Mouse (Mus musculus): ENCODE measurements at regions not wholly inside any gene's neighbourhood (a gene's known extent, or its start where the extent isn't known, plus 50 kb on each side); places are given as distances from the start of the nearest gene placed in this dataset.
A peak's percentile ranks its signal among the peaks of the same experiment; 100 is the strongest.

DNA sequence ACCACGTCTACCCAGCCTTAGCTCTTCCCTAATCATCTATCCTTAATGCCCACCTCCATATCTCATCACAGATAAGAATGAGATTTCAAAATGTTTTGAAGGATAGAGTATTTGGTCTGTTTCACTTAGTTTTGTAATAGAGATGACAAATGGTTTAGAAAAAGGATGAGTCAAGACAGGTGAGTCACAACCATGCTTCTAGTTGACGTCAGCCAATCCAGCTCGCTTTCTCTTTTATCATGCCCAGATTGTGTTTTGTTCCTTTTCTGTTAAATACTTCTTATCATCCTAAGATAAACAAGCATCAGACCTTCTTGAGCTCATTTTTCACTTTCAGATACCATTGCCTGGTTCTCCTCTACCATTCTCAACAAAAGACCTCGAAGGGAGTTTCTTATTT, 125.4 kb upstream of the Fndc3a start:
- Histone ChIP-seq H3K27me3 (ENCODE audit: insufficient read depth, low read length) (no peaks in the 10 kb centered on the region), H3K4me3 (ENCODE audit: low read length) (no peak overlapping the region), H3K9ac (replicated peaks; ENCODE audit: low read length) (no peak overlapping the region), H3K4me1 (ENCODE audit: insufficient read depth, low read length) (no peaks in the 10 kb centered on the region), H3K27ac (ENCODE audit: low read length) (no peak overlapping the region), H3K9me3 (ENCODE audit: low read length) (no peaks in the 10 kb centered on the region), H3K36me3 (ENCODE audit: insufficient read depth, low read length) (no peaks in the 10 kb centered on the region), H3K4me2 (replicated peaks; ENCODE audit: low read depth, low read length) (no peak overlapping the region)
- WGBS, result 90% methylated on average over 4 of the region's 4 CpGs
- ATAC-seq (ENCODE audit: low FRiP score, low TSS enrichment), result no peak

DNA sequence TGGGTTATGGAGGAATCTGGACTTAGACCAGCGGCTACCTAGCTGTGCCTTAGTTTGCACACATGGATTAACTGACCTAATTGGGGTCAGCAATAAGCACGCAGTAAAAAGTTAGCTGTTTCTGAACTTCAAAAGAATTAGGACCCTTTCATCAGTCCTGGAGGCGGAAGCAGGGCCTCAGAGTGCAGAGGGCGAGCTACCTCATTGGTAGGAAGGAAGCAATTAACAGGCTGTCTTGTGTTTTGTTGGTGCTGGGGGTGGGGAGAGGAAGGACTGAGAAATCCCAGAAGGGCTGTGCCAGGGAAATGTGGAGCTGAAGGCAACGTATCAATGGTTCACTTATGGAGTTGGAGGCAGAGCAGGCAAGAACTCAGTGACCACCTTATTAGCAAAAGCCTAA, 119.5 kb upstream of the Fndc3a start:
- Histone ChIP-seq H3K4me1 (ENCODE audit: insufficient read depth, low read length) (peaks cover 8% of the 10 kb centered on the region; the same call in 1 of the 2 replicates), H3K27ac (ENCODE audit: low read length) (peak overlapping the region; percentile 35; the same call in 1 of the 2 replicates), H3K27me3 (ENCODE audit: insufficient read depth, low read length) (no peaks in the 10 kb centered on the region), H3K9ac (replicated peaks; ENCODE audit: low read length) (no peak overlapping the region), H3K36me3 (ENCODE audit: insufficient read depth, low read length) (no peaks in the 10 kb centered on the region), H3K4me3 (ENCODE audit: low read length) (no peak overlapping the region), H3K9me3 (ENCODE audit: low read length) (no peaks in the 10 kb centered on the region), H3K4me2 (replicated peaks; ENCODE audit: low read depth, low read length) (no peak overlapping the region)
- peak; percentile 90 for ATAC-seq (ENCODE audit: low FRiP score, low TSS enrichment)
- 18% methylated on average over 5 of the region's 5 CpGs for WGBS

DNA sequence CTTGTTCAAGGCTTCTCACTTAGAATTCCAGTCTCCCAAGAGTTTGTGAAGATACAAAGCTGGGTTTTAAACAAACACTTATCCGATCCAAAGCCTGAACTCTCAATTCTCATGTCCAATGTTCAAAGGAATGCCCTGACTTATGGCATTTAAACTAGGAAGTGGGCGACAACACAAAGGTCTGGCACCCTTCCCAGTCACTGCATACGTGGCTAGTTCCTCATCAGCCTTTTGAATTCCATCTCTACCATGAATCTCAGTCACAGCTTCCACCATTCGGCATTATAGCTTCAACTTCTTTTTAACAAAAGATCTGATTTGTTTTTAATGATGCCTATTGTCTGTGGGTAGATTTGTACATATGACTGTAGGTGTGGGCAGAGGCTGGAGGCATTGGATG, 115.7 kb upstream of the Fndc3a start:
- Histone ChIP-seq H3K4me1 (ENCODE audit: insufficient read depth, low read length) (peaks cover 8% of the 10 kb centered on the region; the same call in 1 of the 2 replicates), H3K36me3 (ENCODE audit: insufficient read depth, low read length) (no peaks in the 10 kb centered on the region), H3K27ac (ENCODE audit: low read length) (no peak overlapping the region), H3K27me3 (ENCODE audit: insufficient read depth, low read length) (no peaks in the 10 kb centered on the region), H3K9me3 (ENCODE audit: low read length) (no peaks in the 10 kb centered on the region), H3K9ac (replicated peaks; ENCODE audit: low read length) (no peak overlapping the region), H3K4me2 (replicated peaks; ENCODE audit: low read depth, low read length) (no peak overlapping the region), H3K4me3 (ENCODE audit: low read length) (no peak overlapping the region)
- ATAC-seq (ENCODE audit: low FRiP score, low TSS enrichment), result no peak
- WGBS, result 48% methylated on average over 4 of the region's 4 CpGs

DNA sequence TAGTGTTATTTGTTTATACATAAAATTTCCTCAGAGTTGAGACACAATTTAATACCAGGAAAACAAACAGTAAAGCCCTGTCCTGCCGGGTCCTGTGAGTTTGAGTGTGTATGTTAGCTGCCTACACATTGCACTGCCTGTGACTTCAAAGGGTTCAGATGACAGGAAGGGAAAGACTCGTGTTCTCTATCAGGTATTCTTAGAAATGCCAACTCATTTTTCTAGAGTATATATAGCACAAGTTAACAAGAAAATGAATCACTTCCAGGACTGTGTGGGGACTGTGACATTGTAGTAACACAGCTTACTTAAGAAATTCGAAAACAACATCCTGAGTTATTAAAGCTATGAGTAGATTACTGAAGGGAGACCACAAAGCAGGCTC, 112.4 kb upstream of the Fndc3a start:
- H3K36me3 ChIP-seq (ENCODE audit: insufficient read depth, low read length), result no peaks in the 10 kb centered on the region
- no peak overlapping the region for H3K4me2 ChIP-seq (replicated peaks; ENCODE audit: low read depth, low read length)
- H3K27me3 ChIP-seq (ENCODE audit: insufficient read depth, low read length), result no peaks in the 10 kb centered on the region
- H3K4me3 ChIP-seq (ENCODE audit: low read length), result no peak overlapping the region
- no peak overlapping the region for H3K27ac ChIP-seq (ENCODE audit: low read length)
- H3K4me1 ChIP-seq (ENCODE audit: insufficient read depth, low read length), result no peaks in the 10 kb centered on the region
- H3K9me3 ChIP-seq (ENCODE audit: low read length), result no peaks in the 10 kb centered on the region
- WGBS, result 26% methylated on average over 3 of the region's 3 CpGs
- no peak for ATAC-seq (ENCODE audit: low FRiP score, low TSS enrichment)
- no peak overlapping the region for H3K9ac ChIP-seq (replicated peaks; ENCODE audit: low read length)

DNA sequence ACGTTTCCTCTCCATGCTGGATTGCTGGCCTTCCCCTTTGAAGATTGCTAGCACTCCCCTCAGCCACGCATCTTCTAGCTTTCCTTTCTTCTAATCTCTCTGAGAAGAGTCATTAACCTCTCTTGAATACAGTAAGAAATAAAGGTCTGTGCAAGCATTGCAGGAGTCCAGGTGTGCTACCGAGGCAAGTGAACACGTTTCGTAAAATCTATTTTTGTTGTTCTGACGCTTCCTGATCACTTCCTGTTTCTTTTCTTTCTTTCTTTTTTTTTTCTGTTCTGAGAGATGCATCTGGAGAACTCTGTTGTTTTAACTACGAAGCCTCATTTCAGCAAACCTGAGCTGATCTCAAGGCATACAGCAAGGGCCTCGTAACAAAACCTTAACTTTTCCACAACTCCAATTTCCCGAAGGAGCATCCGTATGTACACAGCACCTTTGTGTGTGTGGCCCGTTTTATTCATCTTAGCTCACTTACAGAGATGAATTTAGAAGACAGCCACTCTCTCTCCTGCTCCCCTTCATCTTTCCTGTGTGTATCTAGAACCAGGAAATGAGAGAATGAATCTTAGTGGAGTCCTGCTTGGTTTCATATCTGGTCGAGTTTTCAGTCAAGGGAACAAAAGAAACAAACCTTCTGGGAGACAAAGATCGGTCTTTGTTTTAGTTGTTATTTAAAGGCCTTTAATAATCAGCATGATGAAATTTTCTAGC, 111.9 kb upstream of the Fndc3a start:
- H3K9ac ChIP-seq (replicated peaks; ENCODE audit: low read length), result no peak overlapping the region
- H3K36me3 ChIP-seq (ENCODE audit: insufficient read depth, low read length), result no peaks in the 10 kb centered on the region
- H3K27me3 ChIP-seq (ENCODE audit: insufficient read depth, low read length), result no peaks in the 10 kb centered on the region
- whole genome bisulfite sequencing, result 69% methylated on average over 13 of the region's 13 CpGs
- H3K4me1 ChIP-seq (ENCODE audit: insufficient read depth, low read length), result no peaks in the 10 kb centered on the region
- H3K4me2 ChIP-seq (replicated peaks; ENCODE audit: low read depth, low read length), result no peak overlapping the region
- H3K4me3 ChIP-seq (ENCODE audit: low read length), result no peak overlapping the region
- no peak for ATAC-seq (ENCODE audit: low FRiP score, low TSS enrichment)
- H3K9me3 ChIP-seq (ENCODE audit: low read length), result no peaks in the 10 kb centered on the region
- no peak overlapping the region for H3K27ac ChIP-seq (ENCODE audit: low read length)

DNA sequence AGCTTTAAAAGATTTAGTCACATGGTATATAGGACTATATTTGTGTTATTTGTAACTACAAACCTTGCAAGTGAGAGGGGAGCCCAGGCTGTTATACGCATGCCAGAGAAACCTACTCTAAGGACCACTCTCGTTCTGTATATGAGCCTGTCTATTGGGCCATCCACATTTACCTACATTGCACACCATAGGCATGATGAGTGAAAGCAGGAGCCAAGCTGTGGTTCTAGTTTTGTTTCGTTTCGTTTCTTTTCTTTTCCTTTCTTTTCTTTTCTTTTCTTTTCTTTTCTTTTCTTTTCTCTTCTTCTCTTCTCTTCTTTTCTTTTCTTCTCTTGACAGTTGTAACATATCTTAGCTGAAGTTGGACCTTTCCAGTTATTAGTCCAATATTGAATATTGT, 109.2 kb upstream of the Fndc3a start:
- 94% methylated on average over 4 of the region's 4 CpGs for WGBS

DNA sequence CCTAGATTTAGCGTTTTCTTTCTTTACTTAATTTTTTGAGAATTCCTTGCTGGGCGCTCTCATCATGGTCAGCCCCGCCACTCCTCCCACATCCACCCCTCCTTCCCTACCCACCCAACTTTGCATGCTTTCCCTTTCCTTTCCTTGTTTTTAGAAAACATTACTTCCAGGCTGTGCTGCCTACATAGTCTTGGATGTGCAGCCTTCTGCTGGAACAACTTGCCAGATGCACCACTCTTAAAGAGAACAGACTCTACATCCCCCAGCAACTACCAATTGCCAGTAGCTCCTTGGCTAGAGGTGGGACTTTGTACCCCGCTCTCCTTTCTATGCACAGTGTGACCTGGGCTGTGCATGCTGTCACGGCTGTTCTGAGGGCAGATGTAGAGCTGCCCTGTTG, 108.0 kb upstream of the Fndc3a start:
- WGBS, result 90% methylated on average over 5 of the region's 5 CpGs
- H3K27me3 ChIP-seq (ENCODE audit: insufficient read depth, low read length), result no peaks in the 10 kb centered on the region
- no peak overlapping the region for H3K27ac ChIP-seq (ENCODE audit: low read length)
- no peak overlapping the region for H3K4me2 ChIP-seq (replicated peaks; ENCODE audit: low read depth, low read length)
- H3K9me3 ChIP-seq (ENCODE audit: low read length), result no peaks in the 10 kb centered on the region
- H3K9ac ChIP-seq (replicated peaks; ENCODE audit: low read length), result no peak overlapping the region
- ATAC-seq (ENCODE audit: low FRiP score, low TSS enrichment), result no peak
- no peaks in the 10 kb centered on the region for H3K4me1 ChIP-seq (ENCODE audit: insufficient read depth, low read length)
- H3K4me3 ChIP-seq (ENCODE audit: low read length), result no peak overlapping the region
- no peaks in the 10 kb centered on the region for H3K36me3 ChIP-seq (ENCODE audit: insufficient read depth, low read length)

More for the DNA sequence above, 109.2 kb upstream of the Fndc3a start:
- Histone ChIP-seq H3K4me3 (ENCODE audit: low read length) (no peak overlapping the region), H3K27me3 (ENCODE audit: insufficient read depth, low read length) (no peaks in the 10 kb centered on the region), H3K4me1 (ENCODE audit: insufficient read depth, low read length) (no peaks in the 10 kb centered on the region), H3K4me2 (replicated peaks; ENCODE audit: low read depth, low read length) (no peak overlapping the region), H3K36me3 (ENCODE audit: insufficient read depth, low read length) (no peaks in the 10 kb centered on the region), H3K9me3 (ENCODE audit: low read length) (no peaks in the 10 kb centered on the region), H3K9ac (replicated peaks; ENCODE audit: low read length) (no peak overlapping the region), H3K27ac (ENCODE audit: low read length) (no peak overlapping the region)
- no peak for ATAC-seq (ENCODE audit: low FRiP score, low TSS enrichment)

DNA sequence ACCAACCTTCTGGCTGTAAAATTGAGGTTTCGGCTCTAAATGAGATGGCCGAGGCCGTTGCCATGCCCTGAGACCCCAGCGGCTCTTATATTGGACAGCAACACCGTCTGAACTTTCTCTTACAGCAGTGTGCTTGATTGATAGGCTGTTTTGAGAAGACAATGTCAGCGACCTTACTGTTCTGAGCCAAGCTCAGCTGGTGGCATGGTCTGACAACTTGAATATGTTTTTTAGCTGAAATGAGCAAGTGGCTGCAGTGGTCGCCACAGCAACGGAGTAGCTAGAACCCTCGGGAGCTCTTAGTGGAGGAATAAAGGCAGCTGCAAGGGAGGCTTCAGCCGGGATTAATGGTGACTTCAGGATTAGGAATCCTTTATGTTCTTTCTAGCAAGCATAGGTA, 107.0 kb upstream of the Fndc3a start:
- Histone ChIP-seq H3K27me3 (ENCODE audit: insufficient read depth, low read length) (no peaks in the 10 kb centered on the region), H3K4me2 (replicated peaks; ENCODE audit: low read depth, low read length) (no peak overlapping the region; the same call in 1 of the 2 replicates), H3K9me3 (ENCODE audit: low read length) (no peaks in the 10 kb centered on the region), H3K27ac (ENCODE audit: low read length) (no peak overlapping the region), H3K9ac (replicated peaks; ENCODE audit: low read length) (no peak overlapping the region), H3K4me1 (ENCODE audit: insufficient read depth, low read length) (no peaks in the 10 kb centered on the region), H3K4me3 (ENCODE audit: low read length) (no peak overlapping the region), H3K36me3 (ENCODE audit: insufficient read depth, low read length) (no peaks in the 10 kb centered on the region)
- ATAC-seq (ENCODE audit: low FRiP score, low TSS enrichment), result no peak
- WGBS, result 30% methylated on average over 10 of the region's 10 CpGs

DNA sequence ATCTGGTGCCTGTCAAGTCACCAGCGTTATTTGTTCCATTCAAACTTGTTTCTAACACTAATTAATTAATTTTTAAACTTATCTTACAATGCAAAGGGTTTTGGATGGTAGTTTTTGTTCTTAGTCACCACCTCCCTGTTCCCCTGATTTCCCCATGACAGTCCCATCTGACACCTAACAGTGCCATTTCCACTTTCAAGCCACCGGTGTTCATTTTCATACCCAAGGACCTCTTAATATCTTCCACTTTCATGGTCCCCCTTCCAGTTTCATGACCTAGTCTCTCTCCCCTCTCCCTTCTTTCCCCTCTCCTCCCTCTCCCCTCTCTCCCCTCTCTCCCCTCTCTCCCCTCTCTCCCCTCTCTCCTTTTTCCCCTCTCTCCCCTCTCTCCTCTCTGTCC, 99.3 kb upstream of the Fndc3a start:
- no peak for ATAC-seq (ENCODE audit: low FRiP score, low TSS enrichment)
- no peak overlapping the region for H3K27ac ChIP-seq (ENCODE audit: low read length)
- H3K4me3 ChIP-seq (ENCODE audit: low read length), result no peak overlapping the region
- no peaks in the 10 kb centered on the region for H3K4me1 ChIP-seq (ENCODE audit: insufficient read depth, low read length)
- no peak overlapping the region for H3K9ac ChIP-seq (replicated peaks; ENCODE audit: low read length)
- 78% methylated on average over 2 of the region's 2 CpGs for WGBS
- no peaks in the 10 kb centered on the region for H3K27me3 ChIP-seq (ENCODE audit: insufficient read depth, low read length)
- no peak overlapping the region for H3K4me2 ChIP-seq (replicated peaks; ENCODE audit: low read depth, low read length)
- no peaks in the 10 kb centered on the region for H3K9me3 ChIP-seq (ENCODE audit: low read length)
- H3K36me3 ChIP-seq (ENCODE audit: insufficient read depth, low read length), result no peaks in the 10 kb centered on the region

DNA sequence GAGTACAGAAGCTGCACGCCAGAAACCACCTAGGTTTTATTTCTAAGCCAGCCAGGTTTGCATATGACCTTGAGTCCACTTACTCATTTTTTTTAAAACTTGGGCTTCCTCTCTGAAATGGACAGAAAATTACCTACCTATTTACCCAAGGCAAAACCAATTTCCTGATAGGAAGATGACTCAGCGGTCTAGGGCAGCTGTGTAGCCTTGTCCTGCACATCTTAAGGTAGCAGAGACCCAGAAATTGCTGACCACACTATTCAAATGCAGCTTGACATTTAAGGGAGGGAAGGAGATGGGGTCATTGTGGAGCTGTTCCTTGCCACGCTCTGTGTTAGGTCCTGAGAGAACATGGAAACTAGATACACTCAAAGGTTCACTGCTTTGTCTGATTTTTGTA, 98.1 kb upstream of the Fndc3a start:
- Histone ChIP-seq H3K9me3 (ENCODE audit: low read length) (no peaks in the 10 kb centered on the region), H3K36me3 (ENCODE audit: insufficient read depth, low read length) (no peaks in the 10 kb centered on the region), H3K27me3 (ENCODE audit: insufficient read depth, low read length) (no peaks in the 10 kb centered on the region), H3K27ac (ENCODE audit: low read length) (no peak overlapping the region), H3K9ac (replicated peaks; ENCODE audit: low read length) (no peak overlapping the region), H3K4me3 (ENCODE audit: low read length) (no peak overlapping the region), H3K4me1 (ENCODE audit: insufficient read depth, low read length) (no peaks in the 10 kb centered on the region), H3K4me2 (replicated peaks; ENCODE audit: low read depth, low read length) (no peak overlapping the region)
- no peak for ATAC-seq (ENCODE audit: low FRiP score, low TSS enrichment)
- WGBS, result 77% methylated on average over 3 of the region's 3 CpGs
